Comparison of ENCODE assay signal across 27 mouse cellular contexts in genomic region chr3:82234306-82234705, GRCm38 (mm10).
DNase-seq lines count a peak whose midpoint lies in the region; TF ChIP-seq lines count a peak whose summit lies in the region.
"Had no signal": no experiment of that assay in that cellular context is flagged by ENCODE, and none has a peak within 500 bp of the region (broad histone marks: within the 10 kb centered on the region; RNA-seq: fewer than 3 reads in every experiment).

No protein-coding gene starts in this region.

- no peak for TF ChIP-seq POLR2A in heart, adult 2 months (IDR thresholded peaks at IDR 0.05; ENCODE audit: insufficient read depth, low read depth, low read length)

- TF ChIP-seq CTCF in heart, adult 2 months (IDR thresholded peaks at IDR 0.05), result no peak

- intact Hi-C loops in heart, adult 2 months (cut with DNase I), result loop anchor here (10.0 kb wide), 1 partner anchor 120 kb away; no protein-coding TSS in a partner anchor
- intact Hi-C loops in heart, postnatal 25 days (cut with DNase I), result no loop called here

- peaks cover 1% of the 10 kb centered on the region; the same call in 1 of the 2 replicates for H3K4me1 ChIP-seq in heart, adult 2 months (ENCODE audit: control insufficient read depth, insufficient read depth, low read length)
- H3K4me1 ChIP-seq: forebrain, embryonic 13.5 days; hindbrain, embryonic 10.5 days; liver, embryonic 12.5 days; midbrain, embryonic 10.5 days; neural tube, embryonic 12.5 days had no signal

- H3K4me3 ChIP-seq in heart, adult 2 months, result no peak overlapping the region
- H3K4me3 ChIP-seq: forebrain, embryonic 13.5 days; hindbrain, embryonic 10.5 days; hindbrain, embryonic 15.5 days; layer of hippocampus, adult 2 months; liver, embryonic 12.5 days; midbrain, embryonic 10.5 days; myocyte; neural tube, embryonic 12.5 days had no signal

- no peak overlapping the region for H3K27ac ChIP-seq in heart, adult 2 months
- H3K27ac ChIP-seq: forebrain, embryonic 13.5 days; hindbrain, embryonic 10.5 days; hindbrain, embryonic 15.5 days; layer of hippocampus, adult 2 months; liver, embryonic 12.5 days; midbrain, embryonic 10.5 days; neural tube, embryonic 12.5 days had no signal

- H3K36me3 ChIP-seq in heart, adult 2 months (ENCODE audit: control insufficient read depth, insufficient read depth, low read length), result no peaks in the 10 kb centered on the region
- H3K36me3 ChIP-seq: hindbrain, embryonic 10.5 days; hindbrain, embryonic 15.5 days; liver, embryonic 12.5 days; midbrain, embryonic 10.5 days; neural tube, embryonic 12.5 days had no signal

- no peaks in the 10 kb centered on the region for H3K79me2 ChIP-seq in heart, adult 2 months (replicated peaks; ENCODE audit: control insufficient read depth, insufficient read depth, low read length)

- no peaks in the 10 kb centered on the region for H3K27me3 ChIP-seq in heart, adult 2 months (ENCODE audit: control insufficient read depth, insufficient read depth, low read length)
- H3K27me3 ChIP-seq: forebrain, embryonic 13.5 days; hindbrain, embryonic 15.5 days; liver, embryonic 12.5 days; neural tube, embryonic 12.5 days had no signal

- no peak for TF ChIP-seq EP300 in heart, adult 2 months (IDR thresholded peaks at IDR 0.05; ENCODE audit: insufficient read depth, low read depth, low read length)

- no peak overlapping the region for H3K9ac ChIP-seq in heart, adult 2 months (ENCODE audit: low read depth, low read length)
- H3K9ac ChIP-seq: forebrain, embryonic 13.5 days; hindbrain, embryonic 15.5 days; liver, embryonic 12.5 days; liver, postnatal 0 days; neural tube, embryonic 12.5 days had no signal

- peak; percentile 29 to 34 for DNase-seq in heart, adult 2 months
- no peak for DNase-seq in heart, postnatal 4 days
- DNase-seq in urinary bladder, postnatal 14 days (ENCODE audit: low spot score), result peak; percentile 7
- DNase-seq in urinary bladder, adult 18-20 months (ENCODE audit: low spot score in 2 of 2), result no peak
- DNase-seq in heart, postnatal 25 days (ENCODE audit: low spot score), result peak; percentile 4
- peak; percentile 20 for DNase-seq in skeletal muscle tissue, adult 2 months (ENCODE audit: low read depth, low spot score)
- no peak for DNase-seq in thymus, postnatal 4 days
- DNase-seq in MN1 (ENCODE audit: low spot score), result no peak
- DNase-seq: adrenal gland, adult 2 months; adrenal gland, postnatal 36 days; B cell, adult 2 months; cerebellum, adult 2 months; cerebellum, postnatal 14 days; kidney, adult 18-20 months; kidney, postnatal 36 days; liver, postnatal 0 days; right cerebral cortex, postnatal 4 days; thymus, adult 2 months; thymus, postnatal 36 days had no signal

Comparison
In these comparisons a context has a peak if more than half of its experiments do, and no peak if none do; other contexts are left out.
1. DNase-seq: peak in heart, adult 2 months (2 of 2), urinary bladder, postnatal 14 days (single experiment), heart, postnatal 25 days (single experiment) and skeletal muscle tissue, adult 2 months (single experiment); none in heart, postnatal 4 days (single experiment), urinary bladder, adult 18-20 months (0 of 2), thymus, postnatal 4 days (single experiment) and MN1 (single experiment).